Mouse (Mus musculus) erythroblast, embryonic 14.5 days (primary cell): ENCODE data around the gene Ppp1ca.

ENCODE experiments used
- GATA1 ChIP-seq: IDR thresholded peaks from 2 replicates; pipeline ENCODE4 v1.6.1; 2012; ENCODE audit warnings: low read length, inconsistent platforms, mixed read lengths
- TAL1 ChIP-seq: IDR thresholded peaks from 3 replicates; pipeline ENCODE4 v1.6.1; 2012; ENCODE audit warnings: low read length, inconsistent platforms, mixed read lengths

DNA sequence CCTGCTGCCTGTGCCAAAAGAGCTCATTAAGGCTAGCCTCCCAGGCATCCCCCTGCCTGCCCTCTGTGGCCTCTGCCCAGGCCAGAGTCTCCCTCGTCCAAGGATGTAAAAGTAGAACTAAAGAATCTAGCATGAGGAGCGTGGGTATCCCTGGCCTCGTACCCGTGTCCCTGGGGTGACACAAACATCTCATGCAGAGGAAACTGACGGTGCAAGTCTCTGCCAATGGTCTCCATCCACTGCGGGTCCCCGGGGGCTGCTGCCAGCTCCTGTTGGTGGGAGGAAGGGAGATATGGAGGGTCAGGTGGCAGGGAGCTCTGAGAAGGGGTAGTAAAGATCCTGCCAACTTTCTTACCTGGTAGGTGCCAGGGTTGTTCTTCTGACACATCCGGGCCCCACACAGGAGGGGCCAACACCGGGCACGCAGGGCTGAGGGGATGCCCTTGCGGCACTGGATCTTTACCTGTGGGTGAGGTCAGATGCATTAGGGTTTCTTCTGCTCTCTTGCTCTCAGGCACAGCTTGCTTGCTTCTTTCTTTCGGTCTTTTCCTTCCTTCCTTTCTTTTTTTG lies 2.7 kb upstream of the Ppp1ca start:
- TF ChIP-seq GATA1, result no peak
- no peak for TF ChIP-seq TAL1
